Mouse (Mus musculus) erythroblast, embryonic 14.5 days (primary cell): ENCODE measurements around the gene Gm8909.
"Not testable (repeated sequence)": the region's sequence is repeated elsewhere in the genome, so short reads cannot be mapped to it uniquely, and the experiment has no call there.

Experiments
- GATA1 ChIP-seq: IDR thresholded peaks from 2 replicates; pipeline ENCODE4 v1.6.1; 2012; ENCODE audit warnings: low read length, inconsistent platforms, mixed read lengths
- TAL1 ChIP-seq: IDR thresholded peaks from 3 replicates; pipeline ENCODE4 v1.6.1; 2012; ENCODE audit warnings: low read length, inconsistent platforms, mixed read lengths

GRCm38 (mm10) chr17:36121352-36122020, 46.9 kb downstream of the Gm8909 start, which contains the start of gene Gm19684:
- TF ChIP-seq GATA1, TAL1: not testable (repeated sequence)
